18 mouse cellular contexts compared by ENCODE assay signal in genomic region chr15:7152116-7152760, GRCm38 (mm10).
DNase-seq lines count a peak whose midpoint lies in the region; ATAC-seq and TF ChIP-seq lines count a peak whose summit lies in the region.
"Had no signal": no experiment of that assay in that cellular context is flagged by ENCODE, and none has a peak within 500 bp of the region (broad histone marks: within the 10 kb centered on the region; RNA-seq: fewer than 3 reads in every experiment).

No protein-coding gene starts in this region.

- peak overlapping the region; percentile 52 for H3K27ac ChIP-seq in gastrocnemius, adult 2 months
- H3K27ac ChIP-seq in hindbrain, embryonic 16.5 days (ENCODE audit: low read depth, low read length) = no peak overlapping the region
- H3K27ac ChIP-seq in hindbrain, embryonic 14.5 days = no peak overlapping the region
- H3K27ac ChIP-seq in midbrain, embryonic 12.5 days (replicated peaks) = no peak overlapping the region
- no peak overlapping the region for H3K27ac ChIP-seq in midbrain, embryonic 16.5 days (ENCODE audit: low read length)
- no peak overlapping the region for H3K27ac ChIP-seq in limb, embryonic 15.5 days
- H3K27ac ChIP-seq: liver, embryonic 13.5 days; macrophage had no signal

- peak; percentile 25; the same call in 1 of the 2 replicates for ATAC-seq in hindbrain, embryonic 16.5 days
- ATAC-seq in hindbrain, embryonic 14.5 days (ENCODE audit: low FRiP score) = no peak
- ATAC-seq in midbrain, embryonic 12.5 days (ENCODE audit: low FRiP score, low read depth) = 0 out of 2 replicates have a peak, but pooled peaks have one; percentile 30
- no peak for ATAC-seq in midbrain, embryonic 16.5 days
- ATAC-seq in limb, embryonic 15.5 days (ENCODE audit: insufficient number of reproducible peaks, low FRiP score, low TSS enrichment, low read depth) = peak; percentile 6; the same call in 1 of the 2 replicates

- intact Hi-C loops in gastrocnemius, adult 2 months (cut with DNase I) = no loop called here

- no peak overlapping the region for H3K9ac ChIP-seq in hindbrain, embryonic 16.5 days (ENCODE audit: low read depth, low read length)
- H3K9ac ChIP-seq in hindbrain, embryonic 14.5 days = no peak overlapping the region
- H3K9ac ChIP-seq in midbrain, embryonic 12.5 days (replicated peaks) = no peak overlapping the region
- no peak overlapping the region for H3K9ac ChIP-seq in midbrain, embryonic 16.5 days (ENCODE audit: low read depth, low read length)
- H3K9ac ChIP-seq in limb, embryonic 15.5 days = no peak overlapping the region
- H3K9ac ChIP-seq: liver, embryonic 13.5 days; lung, embryonic 14.5 days had no signal

- WGBS in hindbrain, embryonic 16.5 days = 65% methylated on average over 10 of the region's 10 CpGs
- 71% methylated on average over 10 of the region's 10 CpGs for WGBS in hindbrain, embryonic 14.5 days
- 70% methylated on average over 10 of the region's 10 CpGs for whole genome bisulfite sequencing in midbrain, embryonic 12.5 days
- WGBS in midbrain, embryonic 16.5 days = 63% methylated on average over 10 of the region's 10 CpGs
- 60% methylated on average over 10 of the region's 10 CpGs for WGBS in limb, embryonic 15.5 days

- no peaks in the 10 kb centered on the region for H3K9me3 ChIP-seq in hindbrain, embryonic 16.5 days (ENCODE audit: control insufficient read depth, low read length)
- no peaks in the 10 kb centered on the region for H3K9me3 ChIP-seq in hindbrain, embryonic 14.5 days (ENCODE audit: control insufficient read depth, low read length)
- H3K9me3 ChIP-seq in midbrain, embryonic 12.5 days = no peaks in the 10 kb centered on the region
- no peaks in the 10 kb centered on the region for H3K9me3 ChIP-seq in midbrain, embryonic 16.5 days (replicated peaks; ENCODE audit: control insufficient read depth, low read length, poor library complexity, severe bottlenecking)
- H3K9me3 ChIP-seq in limb, embryonic 15.5 days = no peaks in the 10 kb centered on the region
- H3K9me3 ChIP-seq: liver, embryonic 13.5 days had no signal

- no peak overlapping the region for H3K4me2 ChIP-seq in hindbrain, embryonic 16.5 days (ENCODE audit: low read length)
- no peak overlapping the region for H3K4me2 ChIP-seq in hindbrain, embryonic 14.5 days (replicated peaks)
- H3K4me2 ChIP-seq in midbrain, embryonic 12.5 days (replicated peaks) = no peak overlapping the region
- no peak overlapping the region for H3K4me2 ChIP-seq in midbrain, embryonic 16.5 days (ENCODE audit: low read length)
- no peak overlapping the region for H3K4me2 ChIP-seq in limb, embryonic 15.5 days
- H3K4me2 ChIP-seq: liver, embryonic 13.5 days; lung, embryonic 14.5 days had no signal

- no peaks in the 10 kb centered on the region for H3K27me3 ChIP-seq in hindbrain, embryonic 16.5 days (replicated peaks; ENCODE audit: control insufficient read depth, insufficient read depth, low read length)
- no peaks in the 10 kb centered on the region for H3K27me3 ChIP-seq in hindbrain, embryonic 14.5 days (ENCODE audit: control insufficient read depth, insufficient read depth, low read length)
- H3K27me3 ChIP-seq in midbrain, embryonic 12.5 days = no peaks in the 10 kb centered on the region
- H3K27me3 ChIP-seq in midbrain, embryonic 16.5 days (ENCODE audit: control insufficient read depth, insufficient read depth, low read depth, low read length) = no peaks in the 10 kb centered on the region
- H3K27me3 ChIP-seq in limb, embryonic 15.5 days = no peaks in the 10 kb centered on the region
- H3K27me3 ChIP-seq: liver, embryonic 13.5 days had no signal

- DNase-seq in gastrocnemius, adult 2 months = no peak
- DNase-seq in gastrocnemius, adult 8-10 months (ENCODE audit: low spot score in 2 of 2) = no peak
- no peak for DNase-seq in hindbrain, embryonic 14.5 days (ENCODE audit: low spot score)
- no peak for DNase-seq in adrenal gland, postnatal 36 days
- DNase-seq: adrenal gland, postnatal 10 days; cerebellum, adult 11-12 months; cerebellum, postnatal 14 days; gastrocnemius, postnatal 14 days; heart, postnatal 4 days; liver, embryonic 13.5 days; lung, embryonic 14.5 days; right cerebral cortex, postnatal 4 days; thymus, adult 2 months had no signal

- peaks cover 18% of the 10 kb centered on the region for H3K4me1 ChIP-seq in hindbrain, embryonic 16.5 days (ENCODE audit: control insufficient read depth, insufficient read depth, low read depth, low read length)
- H3K4me1 ChIP-seq in hindbrain, embryonic 14.5 days (replicated peaks; ENCODE audit: control insufficient read depth, insufficient read depth, low read length) = peaks cover 13% of the 10 kb centered on the region
- peaks cover 3% of the 10 kb centered on the region; the same call in 1 of the 2 replicates for H3K4me1 ChIP-seq in midbrain, embryonic 12.5 days
- peaks cover 2% of the 10 kb centered on the region; the same call in 1 of the 2 replicates for H3K4me1 ChIP-seq in midbrain, embryonic 16.5 days (ENCODE audit: control insufficient read depth, insufficient read depth, low read length)
- peaks cover 6% of the 10 kb centered on the region for H3K4me1 ChIP-seq in limb, embryonic 15.5 days

- H3K36me3 ChIP-seq in hindbrain, embryonic 16.5 days (ENCODE audit: control insufficient read depth, insufficient read depth, low read length) = peaks cover under 1% of the 10 kb centered on the region; the same call in 1 of the 2 replicates
- no peaks in the 10 kb centered on the region; the same call in 1 of the 2 replicates for H3K36me3 ChIP-seq in hindbrain, embryonic 14.5 days (replicated peaks; ENCODE audit: control insufficient read depth, insufficient read depth)
- H3K36me3 ChIP-seq in midbrain, embryonic 12.5 days = no peaks in the 10 kb centered on the region
- H3K36me3 ChIP-seq in midbrain, embryonic 16.5 days (ENCODE audit: control insufficient read depth, insufficient read depth, low read length) = no peaks in the 10 kb centered on the region
- peaks cover 9% of the 10 kb centered on the region; the same call in 1 of the 2 replicates for H3K36me3 ChIP-seq in limb, embryonic 15.5 days

- no peak for TF ChIP-seq CTCF in gastrocnemius, adult 2 months (IDR thresholded peaks at IDR 0.05)

- no peak overlapping the region; the same call in 1 of the 2 replicates for H3K4me3 ChIP-seq in gastrocnemius, adult 2 months
- no peak overlapping the region for H3K4me3 ChIP-seq in hindbrain, embryonic 16.5 days (ENCODE audit: low read length)
- no peak overlapping the region for H3K4me3 ChIP-seq in hindbrain, embryonic 14.5 days (replicated peaks; ENCODE audit: low read length)
- no peak overlapping the region for H3K4me3 ChIP-seq in midbrain, embryonic 12.5 days
- H3K4me3 ChIP-seq in midbrain, embryonic 16.5 days (ENCODE audit: low read depth, low read length) = no peak overlapping the region
- H3K4me3 ChIP-seq in limb, embryonic 15.5 days = no peak overlapping the region
- H3K4me3 ChIP-seq: liver, embryonic 13.5 days had no signal

Comparison
In these comparisons a context has a peak if more than half of its experiments do, and no peak if none do; other contexts are left out.
1. ATAC-seq: peak in hindbrain, embryonic 16.5 days (single experiment), midbrain, embryonic 12.5 days (single experiment) and limb, embryonic 15.5 days (single experiment); none in hindbrain, embryonic 14.5 days (single experiment) and midbrain, embryonic 16.5 days (single experiment).